Mouse (Mus musculus) heart, adult 10 weeks (tissue): ENCODE measurements around the gene Muc16. TPM values are rescaled to one million over a fixed set of nuclear protein-coding genes. Genes with fewer than 3 reads are reported as not detected.

ENCODE experiments used
- polyA plus RNA-seq: library from polyadenylated mRNA; stranded (reverse); fragments of 350-450 nt; fragmentation: Illumina TruSeq; extraction: RNeasy Lipid Tissue Mini Kit (QIAGEN cat#74804); gene quantifications from one replicate; pipeline ENCODE4 v1.2.3, GENCODE M21; 2014; ENCODE audit warnings: low read depth, low replicate concordance

Gene Muc16
- polyA plus RNA-seq: 6.5 TPM

DNA sequence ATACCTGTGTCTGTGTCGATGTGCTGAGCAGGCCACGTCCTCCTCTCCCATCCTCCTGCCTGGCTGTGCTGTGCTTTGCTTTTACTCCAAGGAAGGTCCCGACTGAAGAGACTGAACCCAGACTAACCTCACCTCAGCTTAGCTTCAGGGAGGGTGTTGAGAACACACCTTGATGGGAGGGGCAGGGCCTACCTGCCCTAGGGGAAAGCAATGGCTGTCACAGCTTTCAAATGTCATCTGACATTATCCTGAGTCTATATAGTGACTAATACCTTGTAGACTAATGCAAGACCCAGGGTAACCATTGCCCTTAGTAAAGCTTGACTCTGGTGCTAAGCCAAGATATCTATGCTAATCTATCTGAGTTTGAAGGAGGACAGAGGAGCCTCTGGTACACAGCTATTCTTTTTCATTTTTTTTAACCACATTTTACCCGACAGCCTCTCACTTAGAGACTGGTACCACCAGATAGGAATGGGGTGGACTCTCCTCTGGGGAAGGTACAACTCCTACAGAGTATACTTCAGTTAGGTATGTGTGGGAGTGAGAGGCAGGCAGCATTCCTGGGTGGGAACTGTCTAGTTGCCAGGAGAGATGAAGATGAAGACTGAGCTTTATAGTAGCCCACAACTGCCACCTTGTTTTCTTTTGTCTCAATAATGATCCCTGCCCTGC is at the start of gene Muc16:
Gene Muc16, minus strand, starts transcription at position 51 of the 675 bp plus-strand sequence.

DNA sequence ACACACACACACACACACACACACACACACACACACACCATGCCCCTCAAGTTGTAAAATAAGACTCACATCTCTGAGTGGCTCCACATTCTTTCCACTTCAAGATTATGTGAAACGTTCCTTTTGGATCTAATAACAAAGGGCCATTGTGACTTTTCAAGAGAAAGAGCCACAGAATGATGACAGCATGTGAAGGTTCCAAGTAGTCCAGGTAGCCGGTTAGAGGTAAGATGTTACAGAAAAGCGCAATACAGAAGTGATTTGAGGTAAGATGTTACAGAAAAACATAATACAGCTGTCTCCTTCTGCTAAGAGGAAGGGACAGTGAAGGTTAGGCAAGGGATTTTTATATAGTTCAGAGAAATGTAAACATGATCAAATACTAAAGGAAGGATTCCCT is 196.2 kb downstream of the Muc16 start, which contains the start of the genes Zfp558 and Mbd3l1:
Gene Zfp558, minus strand, starts transcription at position 101 of the 400 bp plus-strand sequence.
Gene Mbd3l1, plus strand, starts transcription at position 192 of the 400 bp plus-strand sequence.

Other genes starting within 250 kb of the Muc16 start
- gene Mbd3l2, start 243.9 kb downstream of the Muc16 start, polyA plus RNA-seq: not detected
- 0.97 TPM for gene Zfp558, start 196.3 kb downstream of the Muc16 start, polyA plus RNA-seq
- gene Mbd3l1, start 196.2 kb downstream of the Muc16 start, polyA plus RNA-seq: not detected
- not detected for gene Olfr24, start 89.5 kb upstream of the Muc16 start, polyA plus RNA-seq
- not detected for gene Olfr828, start 145.0 kb upstream of the Muc16 start, polyA plus RNA-seq
- gene Olfr829, start 180.4 kb upstream of the Muc16 start, polyA plus RNA-seq: not detected
- not detected for gene Olfr830, start 200.2 kb upstream of the Muc16 start, polyA plus RNA-seq